Mouse (Mus musculus) embryo, embryonic 11.5 days (tissue): ENCODE data around the gene Lpin3.

Source experiments
- DNase-seq: peaks from one replicate; pipeline ENCODE4 v3.0.0-alpha.2; 2012; ENCODE audit warnings: low read depth, low spot score

Gene Lpin3

DNA sequence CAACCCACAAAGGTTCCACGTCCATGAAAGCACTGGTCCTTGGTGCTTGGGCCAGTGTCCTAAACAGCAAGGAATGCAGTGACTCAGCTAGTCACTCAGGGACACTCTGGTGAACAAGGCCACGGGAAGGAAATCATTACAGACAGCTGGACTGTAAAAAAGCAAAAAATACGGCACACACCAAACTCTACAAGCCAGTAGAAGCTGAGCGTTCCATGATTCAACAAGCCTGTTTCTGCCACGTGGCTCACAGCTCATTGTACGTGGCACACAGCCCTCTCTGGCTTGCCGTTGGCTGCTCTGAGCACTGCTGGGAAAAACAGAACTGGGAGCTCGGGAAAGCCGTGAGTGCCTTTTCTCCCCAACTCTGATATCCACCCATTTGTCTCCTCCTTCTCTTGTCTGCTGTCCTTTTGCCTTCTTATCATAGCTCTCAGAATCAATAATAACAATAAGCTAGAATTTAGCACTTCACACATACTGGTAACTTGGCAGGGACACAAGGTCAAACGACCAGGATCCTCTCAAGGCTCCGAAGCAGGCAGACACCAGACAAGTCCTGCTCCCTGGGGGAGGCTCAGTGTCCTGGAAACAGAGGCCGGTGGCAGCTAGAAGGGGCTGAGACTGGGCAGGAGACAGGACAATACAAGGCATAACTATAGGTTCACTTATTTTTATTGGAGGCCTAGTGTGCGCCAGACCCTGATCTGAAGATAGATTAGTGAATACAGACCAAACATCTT lies at the start of gene Lpin3:
Gene Lpin3, plus strand, starts transcription at position 218 of the 743 bp plus-strand sequence.
- no peak for DNase-seq

- no peak for DNase-seq
These were observed 39.6 kb upstream of the Lpin3 start for GRCm38 (mm10) chr2:160840838-160841237.

DNA sequence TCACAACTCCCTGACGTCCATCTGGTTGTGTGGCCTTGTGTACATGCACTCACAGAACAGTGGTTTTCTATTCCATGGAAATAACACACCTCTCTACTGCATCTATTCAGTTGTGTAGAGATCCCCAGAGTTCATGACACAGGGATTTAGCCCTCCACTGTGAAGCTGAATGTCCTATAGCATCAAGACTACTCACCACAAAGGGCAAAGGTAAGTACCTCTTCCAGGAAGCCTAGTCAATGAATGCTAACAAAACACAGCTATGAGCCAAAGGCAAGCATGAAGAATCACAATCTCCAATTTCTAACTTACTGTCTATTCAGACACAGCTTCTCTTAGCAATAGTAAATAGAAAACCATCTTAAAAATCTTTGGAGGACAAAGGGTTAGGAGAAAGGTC lies 32.8 kb upstream of the Lpin3 start:
- no peak for DNase-seq

- DNase-seq, result no peak
These were observed 32.3 kb upstream of the Lpin3 start for GRCm38 (mm10) chr2:160848186-160848585.

DNA sequence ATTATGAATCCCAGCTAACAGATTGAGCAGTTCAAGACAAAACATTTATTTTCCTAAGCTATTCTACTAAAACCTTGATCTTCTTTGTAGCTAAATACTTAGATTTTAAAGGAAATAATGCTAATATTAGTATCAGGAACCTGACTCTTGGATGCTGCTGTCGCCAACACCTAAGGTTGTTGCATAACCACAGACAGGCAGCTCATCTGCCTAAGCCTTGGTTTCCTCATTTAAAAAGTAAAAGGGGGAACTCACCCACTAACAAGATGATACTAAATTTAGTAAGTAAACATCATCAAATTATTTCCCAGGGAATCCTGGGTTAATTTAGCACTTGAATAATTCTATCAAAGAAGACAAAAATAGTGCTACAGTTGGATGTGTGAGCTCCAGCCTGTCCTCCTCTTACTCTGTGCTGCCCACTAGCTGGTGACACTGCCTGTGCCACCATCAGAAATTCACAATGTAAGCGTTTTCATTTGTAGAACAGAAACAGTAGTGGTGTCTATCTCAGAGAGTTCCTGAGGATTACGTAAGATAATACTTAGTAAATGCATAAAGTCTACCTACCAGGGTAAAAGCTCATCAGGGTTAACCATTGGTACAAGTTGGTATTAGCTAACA lies 30.7 kb upstream of the Lpin3 start:
- no peak for DNase-seq

GRCm38 (mm10) chr2:160850360-160850759 lies 30.1 kb upstream of the Lpin3 start:
- no peak for DNase-seq

GRCm38 (mm10) chr2:160854687-160855086 lies 25.8 kb upstream of the Lpin3 start:
- no peak for DNase-seq

- DNase-seq, result no peak
These were observed 23.9 kb upstream of the Lpin3 start for GRCm38 (mm10) chr2:160856359-160857102.

DNA sequence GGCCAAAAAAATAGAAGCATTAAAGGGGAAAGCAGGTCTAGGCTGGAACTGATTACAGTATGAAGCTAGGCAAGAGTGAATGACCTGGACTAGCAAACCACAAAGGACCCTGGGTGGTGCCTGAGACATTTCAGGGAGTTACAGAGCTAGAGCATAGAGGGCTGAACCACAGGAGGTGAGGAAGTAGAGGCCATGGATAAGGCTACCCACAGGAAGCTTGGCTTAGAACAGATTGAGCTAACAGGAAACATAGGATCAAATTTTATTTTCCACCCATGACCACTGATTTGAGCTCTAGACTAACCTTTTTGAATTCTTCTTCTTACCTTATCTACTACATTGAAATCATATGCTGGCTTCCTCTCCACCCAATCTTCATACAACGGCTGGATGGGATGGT lies 20.1 kb upstream of the Lpin3 start:
- no peak for DNase-seq

DNA sequence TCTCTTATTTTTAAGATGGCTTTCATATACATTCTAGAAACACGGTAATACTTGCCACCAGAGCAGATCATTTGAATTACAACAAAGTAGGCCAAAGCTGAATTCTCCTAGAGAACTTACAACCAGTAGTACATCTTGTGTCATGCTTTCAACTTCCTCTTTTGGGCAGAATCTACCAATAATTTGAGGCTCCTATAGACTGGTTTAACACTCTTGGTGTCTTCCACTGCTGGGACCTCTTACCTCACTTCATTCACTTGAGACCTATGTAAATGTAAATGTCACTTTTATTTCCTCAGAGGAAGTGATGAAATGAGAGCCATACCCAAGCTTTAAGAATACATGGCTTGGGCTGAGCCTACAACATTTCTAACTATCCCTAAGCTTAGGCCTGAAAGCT lies 16.4 kb upstream of the Lpin3 start:
- no peak for DNase-seq

DNA sequence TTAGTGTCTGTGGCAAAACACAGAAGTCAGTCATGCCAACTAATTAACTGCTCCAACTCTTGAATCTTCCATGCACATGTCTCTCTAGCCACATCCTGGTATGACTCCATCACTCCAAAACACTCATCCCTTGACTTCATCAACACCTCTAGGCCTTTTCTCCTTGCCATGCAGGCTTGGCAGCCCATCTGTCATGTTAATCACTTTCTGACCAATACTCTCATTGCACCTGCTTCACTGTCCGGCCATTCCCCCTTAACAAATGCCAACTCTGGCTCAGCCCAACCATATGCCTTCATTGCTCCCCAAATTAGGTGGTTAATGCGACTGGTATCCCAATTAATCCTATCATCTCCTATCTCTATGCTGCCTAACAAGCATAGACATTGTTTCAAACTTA lies 15.2 kb upstream of the Lpin3 start:
- no peak for DNase-seq

GRCm38 (mm10) chr2:160869446-160869845 lies 11.0 kb upstream of the Lpin3 start:
- no peak for DNase-seq

DNA sequence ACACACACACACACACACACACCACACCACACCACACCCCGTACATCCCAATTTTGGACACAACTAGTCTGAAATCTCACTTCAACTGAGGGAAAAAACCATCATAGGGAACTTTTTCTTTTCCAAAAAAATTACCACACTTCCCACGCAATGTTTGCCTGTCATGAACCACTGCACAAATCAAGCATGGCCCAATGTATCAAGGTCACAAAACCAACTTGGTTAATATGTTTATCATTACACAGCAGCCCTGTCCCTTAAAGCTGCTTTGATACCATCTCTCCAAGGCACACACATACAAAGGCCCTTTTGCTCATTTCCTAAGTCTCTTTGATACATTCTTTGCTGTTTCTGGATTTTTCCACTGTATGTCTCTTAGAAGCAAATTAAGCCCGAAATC lies 9.2 kb upstream of the Lpin3 start:
- no peak for DNase-seq

GRCm38 (mm10) chr2:160872395-160872794 lies 8.1 kb upstream of the Lpin3 start:
- DNase-seq, result peak; percentile 35

GRCm38 (mm10) chr2:160872890-160873382 lies 7.5 kb upstream of the Lpin3 start, which contains the start of gene Zhx3:
TSS of gene Zhx3 (minus strand) at chr2:160872998.
- DNase-seq, result peak; percentile 95

GRCm38 (mm10) chr2:160874231-160874877 lies 6.1 kb upstream of the Lpin3 start:
- no peak for DNase-seq

- DNase-seq, result no peak
These were observed 4.4 kb upstream of the Lpin3 start for GRCm38 (mm10) chr2:160876115-160876514.

- DNase-seq, result no peak
These were observed 1.1 kb downstream of the Lpin3 start for GRCm38 (mm10) chr2:160881462-160882101.

GRCm38 (mm10) chr2:160882436-160882835 lies 2.0 kb downstream of the Lpin3 start:
- no peak for DNase-seq

DNA sequence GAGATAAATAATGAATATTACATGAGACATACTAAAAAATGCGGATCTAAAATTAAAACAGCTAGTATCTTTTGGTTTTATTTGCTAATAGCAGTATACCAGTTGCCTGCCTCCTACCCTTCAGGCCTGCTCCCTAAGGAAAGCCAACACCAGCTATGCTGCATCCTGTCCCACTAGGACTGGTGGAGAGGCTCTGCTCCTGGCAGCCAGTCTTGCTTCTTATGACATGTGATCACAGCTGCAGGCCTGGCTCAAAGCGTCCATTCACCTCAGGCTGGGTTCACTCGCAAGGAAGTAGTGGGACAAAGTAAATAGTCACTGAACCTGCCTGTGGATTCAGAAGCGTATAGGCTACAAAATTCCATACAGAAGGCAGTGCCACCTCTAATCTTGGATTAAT lies 3.4 kb downstream of the Lpin3 start:
- no peak for DNase-seq

DNA sequence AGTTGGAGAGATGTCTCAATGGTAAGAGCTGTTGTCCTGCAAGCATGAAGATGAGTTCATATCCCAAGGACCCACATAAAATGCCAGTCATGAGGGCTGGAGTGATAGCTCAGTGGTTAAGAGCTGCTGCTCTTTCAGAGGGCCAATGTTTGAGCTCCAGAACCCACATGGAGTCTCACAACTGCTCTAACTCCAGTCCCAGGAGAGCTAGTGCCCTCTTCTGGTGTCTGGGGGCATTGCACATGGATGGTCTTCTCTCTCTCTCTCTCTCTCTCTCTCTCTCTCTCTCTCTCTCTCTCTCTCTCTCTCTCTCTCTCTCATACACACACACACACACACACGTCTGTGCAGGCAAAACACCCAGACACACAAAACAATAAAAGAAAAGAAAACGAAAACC lies 4.4 kb downstream of the Lpin3 start:
- no peak for DNase-seq
